Mouse (Mus musculus) forebrain, embryonic 16.5 days (tissue): ENCODE results near the gene Tmem128. TPM values are rescaled to one million over a fixed set of nuclear protein-coding genes. Genes with fewer than 3 reads are reported as not detected.

Experiments used
- ATAC-seq: fragments of 200-750 bp; cut with Nextera tagmentation; 2 replicates; pipeline ENCODE4 v1.8.0; 2017; ENCODE audit warnings: mild to moderate bottlenecking, moderate library complexity
- H3K27ac ChIP-seq: fragments of 300-500 bp; sonication (generic); 2 replicates; pipeline ENCODE4 v1.5.1; 2014; ENCODE audit warnings: low read length, control low read depth
- H3K27me3 ChIP-seq: fragments of 300-500 bp; sonication (generic); replicated peaks from 2 replicates; pipeline ENCODE4 v1.6.1; 2014; ENCODE audit warnings: low read length; ENCODE audit not compliant: control insufficient read depth, insufficient read depth
- H3K36me3 ChIP-seq: fragments of 300-500 bp; sonication (generic); 2 replicates; pipeline ENCODE4 v1.6.1; 2014; ENCODE audit not compliant: control insufficient read depth, insufficient read depth
- H3K4me1 ChIP-seq: fragments of 300-500 bp; sonication (generic); replicated peaks from 2 replicates; pipeline ENCODE4 v1.6.1; 2014; ENCODE audit warnings: low read length; ENCODE audit not compliant: control insufficient read depth, insufficient read depth
- H3K4me2 ChIP-seq: fragments of 300-500 bp; sonication (generic); 2 replicates; pipeline ENCODE4 v1.6.1; 2014; ENCODE audit warnings: mild to moderate bottlenecking, low read length, control low read depth
- H3K4me3 ChIP-seq: fragments of 300-500 bp; sonication (generic); replicated peaks from 2 replicates; pipeline ENCODE4 v1.5.1; 2014; ENCODE audit warnings: mild to moderate bottlenecking, low read length, control low read depth
- H3K9ac ChIP-seq: fragments of 300-500 bp; sonication (generic); replicated peaks from 2 replicates; pipeline ENCODE4 v1.6.1; 2014; ENCODE audit warnings: low read depth, low read length, control low read depth
- H3K9me3 ChIP-seq: fragments of 300-500 bp; sonication (generic); 2 replicates; pipeline ENCODE4 v1.6.1; 2016; ENCODE audit warnings: low read length; ENCODE audit not compliant: control insufficient read depth
- WGBS: fragments of 180-500 bp; shearing (Covaris S2); extraction: QIAGEN DNeasy Blood & Tissue Kit; methylation state at CpG from one replicate; pipeline ENCODE4 v1.1.7; 2014; 5-methylcytosine and 5-hydroxymethylcytosine counted together
- polyA plus RNA-seq: library from polyadenylated mRNA; unstranded; fragments of >200 nt; fragmentation: Nextera tagmentation; extraction: Ambion mirVana; gene quantifications from 2 replicates; pipeline ENCODE4 v1.2.1, GENCODE M21; 2015

Gene Tmem128
- polyA plus RNA-seq, 1 experiment from 2014 or later = 88.5 TPM

DNA sequence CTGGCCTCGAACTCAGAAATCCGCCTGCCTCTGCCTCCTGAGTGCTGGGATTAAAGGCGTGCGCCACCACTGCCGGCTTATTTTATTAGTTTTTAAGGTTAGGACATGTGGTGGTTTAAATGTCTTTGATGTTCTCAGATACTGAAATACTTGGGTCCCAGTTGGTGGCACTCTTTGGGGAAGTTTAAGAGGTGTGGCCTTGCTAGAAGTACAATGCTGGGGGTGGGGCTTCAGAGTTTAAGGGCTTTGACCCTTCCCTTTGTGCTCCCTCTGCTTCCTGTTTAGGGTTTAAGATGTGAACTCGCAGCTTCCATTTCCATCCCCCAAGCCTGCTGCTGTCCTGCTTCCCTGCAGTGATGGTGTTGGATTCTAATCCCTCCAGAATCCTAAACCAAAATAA is 18.0 kb upstream of the Tmem128 start:
- no peak for ATAC-seq
- Histone ChIP-seq H3K9ac (no peak overlapping the region), H3K27me3 (no peaks in the 10 kb centered on the region), H3K4me1 (no peaks in the 10 kb centered on the region), H3K4me3 (no peak overlapping the region), H3K9me3 (no peaks in the 10 kb centered on the region), H3K4me2 (no peak overlapping the region), H3K27ac (no peak overlapping the region), H3K36me3 (no peaks in the 10 kb centered on the region)
- WGBS = 84% methylated on average over 6 of the region's 6 CpGs

DNA sequence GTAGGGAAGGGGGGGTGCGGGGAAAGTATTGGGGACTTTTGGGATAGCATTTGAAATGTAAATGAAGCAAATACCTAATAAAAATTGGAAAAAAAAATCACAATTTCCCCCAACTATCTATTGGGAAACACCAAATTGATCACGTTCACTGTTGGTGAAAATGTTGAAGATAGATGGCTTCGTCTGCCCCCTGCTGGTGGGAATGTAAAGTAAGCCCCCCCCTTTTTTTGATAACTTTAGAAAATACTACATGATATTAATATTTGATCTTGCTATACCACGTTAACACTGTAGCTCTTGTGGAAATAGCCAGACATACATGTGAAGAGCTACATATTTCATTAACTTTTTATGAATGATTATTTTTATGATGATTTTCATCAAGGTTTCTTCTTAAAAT is 4.8 kb upstream of the Tmem128 start:
- no peaks in the 10 kb centered on the region for H3K27me3 ChIP-seq
- no peaks in the 10 kb centered on the region for H3K36me3 ChIP-seq
- no peak overlapping the region for H3K4me2 ChIP-seq
- H3K27ac ChIP-seq = no peak overlapping the region
- no peaks in the 10 kb centered on the region for H3K9me3 ChIP-seq
- no peak overlapping the region for H3K4me3 ChIP-seq
- ATAC-seq = no peak
- no peaks in the 10 kb centered on the region for H3K4me1 ChIP-seq
- no peak overlapping the region for H3K9ac ChIP-seq
- WGBS = 53% methylated on average over 4 of the region's 4 CpGs

DNA sequence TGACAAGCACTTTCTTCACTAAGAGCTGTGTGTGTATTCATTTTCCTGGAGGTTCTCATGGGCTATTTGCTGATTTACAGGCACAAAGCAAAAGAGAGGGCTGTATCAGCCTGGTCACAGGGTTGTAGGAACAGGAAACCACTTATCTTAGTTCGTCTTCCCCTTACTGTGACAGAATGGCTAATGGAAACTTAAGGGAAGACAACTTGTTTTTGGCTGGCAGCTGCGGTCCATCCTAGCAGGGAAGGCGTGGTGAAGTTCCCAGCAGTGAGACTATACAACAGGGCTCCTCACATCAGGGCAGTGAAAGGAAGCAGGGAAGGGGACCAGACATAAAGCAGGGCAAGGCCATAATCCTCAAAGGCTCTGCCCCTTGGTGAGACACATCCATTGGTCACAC is 4.3 kb upstream of the Tmem128 start:
- Histone ChIP-seq H3K4me1 (no peaks in the 10 kb centered on the region), H3K4me3 (no peak overlapping the region), H3K27ac (no peak overlapping the region), H3K9me3 (no peaks in the 10 kb centered on the region), H3K27me3 (no peaks in the 10 kb centered on the region), H3K9ac (no peak overlapping the region), H3K36me3 (no peaks in the 10 kb centered on the region), H3K4me2 (no peak overlapping the region)
- 89% methylated on average over 3 of the region's 3 CpGs for WGBS
- no peak for ATAC-seq

DNA sequence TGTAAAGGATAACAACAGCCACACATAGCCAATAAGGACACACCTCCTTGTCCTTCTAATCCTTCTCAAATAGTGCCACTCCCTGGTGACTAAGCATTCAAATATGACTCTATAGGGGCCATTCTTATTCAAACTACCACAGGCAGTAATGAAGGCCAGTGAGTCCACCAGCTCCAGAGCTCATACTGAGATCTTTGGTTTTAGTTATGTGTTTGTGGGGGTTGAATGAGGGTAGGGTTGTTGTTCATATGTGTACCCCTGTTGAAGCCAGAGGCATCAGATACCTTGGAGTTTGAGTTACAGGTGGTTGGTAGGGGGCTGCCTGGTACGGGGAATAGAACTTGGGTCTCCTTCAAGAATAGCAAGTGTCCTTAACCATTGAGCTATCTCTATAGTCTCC is 3.4 kb upstream of the Tmem128 start:
- Histone ChIP-seq H3K4me3 (no peak overlapping the region), H3K27me3 (no peaks in the 10 kb centered on the region), H3K36me3 (no peaks in the 10 kb centered on the region), H3K9ac (no peak overlapping the region), H3K4me2 (no peak overlapping the region), H3K27ac (no peak overlapping the region), H3K9me3 (no peaks in the 10 kb centered on the region), H3K4me1 (peaks cover 5% of the 10 kb centered on the region)
- WGBS = 95% methylated on average over 1 of the region's 1 CpGs
- no peak for ATAC-seq

DNA sequence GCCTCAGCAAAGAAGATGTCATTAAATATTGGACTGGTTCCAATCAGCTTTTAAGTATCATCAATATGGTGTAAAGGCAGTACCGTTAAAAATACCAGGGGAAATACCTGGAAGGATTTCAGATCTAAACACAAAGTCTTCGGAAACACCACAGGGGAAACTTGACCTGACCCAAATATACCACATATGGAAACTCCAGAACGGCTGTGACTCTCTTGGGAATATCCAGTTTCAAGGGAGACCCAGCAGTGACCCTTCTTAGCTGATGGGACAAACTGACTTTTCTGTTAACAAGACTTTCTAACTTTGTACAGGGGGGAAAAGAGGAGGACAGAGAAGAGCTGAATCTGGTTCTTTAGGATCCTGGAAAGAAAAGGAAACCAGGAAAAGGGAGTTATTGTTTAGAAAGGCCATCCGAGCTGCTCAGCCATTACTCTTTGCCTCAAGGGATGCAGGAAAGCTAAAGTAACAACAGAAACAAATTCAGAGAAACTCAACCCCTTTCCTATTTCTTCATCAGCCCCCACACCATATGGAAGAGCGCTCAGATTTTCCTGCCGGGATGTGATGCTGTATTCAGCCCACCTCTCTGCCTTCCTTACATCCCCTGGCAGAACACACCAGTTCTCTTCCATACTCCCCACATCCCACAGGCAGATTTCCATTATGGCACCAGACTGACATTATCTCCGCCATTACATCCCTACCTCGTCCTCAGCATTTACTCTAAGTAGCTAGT is 1.8 kb upstream of the Tmem128 start:
- no peak for ATAC-seq
- H3K9ac ChIP-seq = no peak overlapping the region
- H3K9me3 ChIP-seq = no peaks in the 10 kb centered on the region
- WGBS = 88% methylated on average over 8 of the region's 8 CpGs
- H3K27me3 ChIP-seq = no peaks in the 10 kb centered on the region
- no peak overlapping the region for H3K4me3 ChIP-seq
- H3K36me3 ChIP-seq = peaks cover 6% of the 10 kb centered on the region
- H3K27ac ChIP-seq = no peak overlapping the region
- peaks cover 5% of the 10 kb centered on the region for H3K4me1 ChIP-seq
- H3K4me2 ChIP-seq = no peak overlapping the region

DNA sequence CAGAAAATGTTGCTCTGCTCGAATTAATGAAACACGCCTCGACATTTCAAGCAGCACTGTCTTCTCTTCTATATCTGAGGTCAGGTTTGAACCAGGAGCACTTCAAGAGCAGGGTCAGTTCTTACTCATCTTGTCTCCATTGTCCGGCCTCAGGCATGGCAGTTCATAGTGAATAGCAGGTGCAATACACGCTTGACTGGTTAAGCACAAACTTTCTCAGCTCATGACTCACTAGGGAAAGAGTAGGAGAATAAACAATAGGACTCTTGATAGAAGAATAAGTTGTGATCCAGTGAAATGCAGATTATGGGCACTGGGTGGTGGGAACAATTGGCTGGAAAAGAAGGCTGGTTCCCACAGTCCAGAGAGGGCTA is 1.2 kb upstream of the Tmem128 start:
- H3K9ac ChIP-seq = no peak overlapping the region
- WGBS = 74% methylated on average over 5 of the region's 5 CpGs
- H3K4me1 ChIP-seq = peaks cover 5% of the 10 kb centered on the region
- H3K27ac ChIP-seq = no peak overlapping the region
- no peaks in the 10 kb centered on the region for H3K27me3 ChIP-seq
- ATAC-seq = no peak
- peaks cover 10% of the 10 kb centered on the region for H3K36me3 ChIP-seq
- no peak overlapping the region for H3K4me3 ChIP-seq
- H3K4me2 ChIP-seq = no peak overlapping the region
- no peaks in the 10 kb centered on the region for H3K9me3 ChIP-seq

DNA sequence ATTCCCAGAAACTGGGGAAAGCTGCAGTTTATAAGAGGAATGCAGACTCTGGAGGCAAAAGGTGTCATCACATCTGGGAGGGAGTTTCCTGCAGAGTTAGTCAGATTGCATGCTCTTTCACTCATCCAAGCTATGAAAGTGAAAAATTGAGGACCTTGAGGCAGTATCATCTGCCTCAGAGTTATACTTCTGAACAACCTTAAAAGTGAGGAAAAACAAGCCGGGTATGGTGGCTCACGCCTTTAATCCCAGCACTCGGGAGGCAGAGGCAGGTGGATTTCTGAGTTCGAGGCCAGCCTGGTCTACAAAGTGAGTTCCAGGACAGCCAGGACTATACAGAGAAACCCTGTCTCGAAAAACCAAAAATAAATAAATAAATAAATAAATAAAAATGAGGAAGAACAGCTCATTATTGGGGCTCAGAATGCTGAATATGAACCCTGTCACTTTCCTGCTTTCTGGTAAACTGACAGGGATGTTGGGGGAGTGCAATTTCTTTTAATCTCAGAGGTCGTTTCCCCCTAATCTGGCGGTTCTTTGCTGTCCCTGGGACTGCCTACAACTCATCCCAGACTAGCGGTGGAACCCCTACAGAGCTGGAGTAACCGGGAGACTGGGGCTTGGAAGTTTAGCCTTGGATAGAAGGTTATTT is 404 bp upstream of the Tmem128 start:
- 43% methylated on average over 9 of the region's 9 CpGs for WGBS
- ATAC-seq = peak; percentile 8; the same call in 1 of the 2 replicates
- Histone ChIP-seq H3K4me3 (peak overlapping the region; percentile 96), H3K27ac (peak overlapping the region; percentile 74), H3K4me2 (peak overlapping the region; percentile 96), H3K9me3 (no peaks in the 10 kb centered on the region), H3K27me3 (no peaks in the 10 kb centered on the region), H3K36me3 (peaks cover 16% of the 10 kb centered on the region), H3K4me1 (peaks cover 5% of the 10 kb centered on the region), H3K9ac (peak overlapping the region; percentile 89)

DNA sequence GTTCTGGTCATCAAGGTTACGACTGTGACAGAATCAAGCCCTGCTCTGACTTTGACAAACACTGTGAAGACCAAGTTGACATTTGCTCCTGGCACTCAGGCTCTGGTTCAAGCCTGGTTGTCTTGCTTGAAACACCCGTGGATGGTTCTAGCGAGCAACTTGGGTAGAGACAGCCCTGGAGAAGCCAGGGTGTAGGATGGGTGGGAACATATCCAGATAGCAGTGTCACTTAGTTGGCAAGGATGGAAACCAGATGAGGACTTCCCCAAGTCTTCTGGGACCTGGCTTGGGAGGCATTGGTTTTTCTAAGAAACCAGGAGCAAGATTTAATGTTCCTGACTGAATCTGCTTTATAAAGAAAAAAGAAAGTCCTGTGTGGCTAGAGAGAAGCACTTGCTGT is 11.0 kb downstream of the Tmem128 start:
- H3K4me1 ChIP-seq = no peaks in the 10 kb centered on the region
- H3K36me3 ChIP-seq = peaks cover 16% of the 10 kb centered on the region
- no peaks in the 10 kb centered on the region for H3K9me3 ChIP-seq
- 95% methylated on average over 3 of the region's 3 CpGs for WGBS
- H3K4me3 ChIP-seq = no peak overlapping the region
- H3K4me2 ChIP-seq = no peak overlapping the region
- ATAC-seq = no peak
- H3K27ac ChIP-seq = no peak overlapping the region
- H3K27me3 ChIP-seq = peaks cover 16% of the 10 kb centered on the region
- no peak overlapping the region for H3K9ac ChIP-seq

DNA sequence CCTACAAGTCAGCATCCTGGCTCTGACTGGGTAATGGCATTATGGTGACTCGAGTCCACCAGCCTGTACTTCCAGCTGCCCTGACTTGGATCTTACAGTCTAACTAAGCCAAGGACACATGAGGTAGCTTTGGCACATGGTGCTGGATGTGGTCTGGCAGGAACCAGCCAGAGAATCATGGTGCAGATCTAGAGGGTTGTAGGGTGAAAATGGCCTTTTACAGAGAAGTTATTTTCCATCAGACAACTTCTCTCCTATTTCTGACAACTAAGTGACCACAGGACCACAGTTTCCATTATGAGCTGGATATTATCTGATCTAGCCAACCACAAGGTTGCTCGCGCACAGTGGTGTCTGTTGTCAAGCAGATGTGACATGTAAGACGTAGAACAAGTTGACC is 13.8 kb downstream of the Tmem128 start:
- no peaks in the 10 kb centered on the region for H3K9me3 ChIP-seq
- H3K4me3 ChIP-seq = no peak overlapping the region
- peaks cover 4% of the 10 kb centered on the region for H3K36me3 ChIP-seq
- H3K4me1 ChIP-seq = peaks cover 17% of the 10 kb centered on the region
- no peak overlapping the region for H3K4me2 ChIP-seq
- ATAC-seq = no peak
- no peak overlapping the region for H3K9ac ChIP-seq
- no peak overlapping the region for H3K27ac ChIP-seq
- WGBS = 88% methylated on average over 4 of the region's 4 CpGs
- H3K27me3 ChIP-seq = peaks cover 43% of the 10 kb centered on the region
